Mouse (Mus musculus) liver, embryonic 11.5 days (tissue): ENCODE data around the gene Slc38a2. TPM values are rescaled to one million over a fixed set of nuclear protein-coding genes. Genes with fewer than 3 reads are reported as not detected.

Source experiments
- ATAC-seq: fragments of 200-750 bp; cut with Nextera tagmentation; replicated peaks from 2 replicates; pipeline ENCODE4 v1.8.0; 2017; ENCODE audit warnings: moderate number of reproducible peaks, mild to moderate bottlenecking, moderate TSS enrichment, moderate library complexity; ENCODE audit not compliant: low FRiP score
- DNase-seq: peaks from one replicate; pipeline ENCODE4 v3.0.0-alpha.2; 2017; ENCODE audit warnings: low spot score
- H3K27ac ChIP-seq: fragments of 300-500 bp; sonication (generic); 2 replicates; pipeline ENCODE4 v1.5.1; 2014; ENCODE audit warnings: mild to moderate bottlenecking, low read depth, low read length, control low read depth
- H3K27me3 ChIP-seq: fragments of 300-500 bp; sonication (generic); replicated peaks from 2 replicates; pipeline ENCODE4 v1.6.1; 2014; ENCODE audit warnings: low read length, mixed read lengths; ENCODE audit not compliant: control insufficient read depth, insufficient read depth
- H3K36me3 ChIP-seq: fragments of 300-500 bp; sonication (generic); 2 replicates; pipeline ENCODE4 v1.6.1; 2014; ENCODE audit warnings: mild to moderate bottlenecking, low read length, moderate library complexity, mixed read lengths; ENCODE audit not compliant: control insufficient read depth, insufficient read depth
- H3K4me1 ChIP-seq: fragments of 300-500 bp; sonication (generic); replicated peaks from 2 replicates; pipeline ENCODE4 v1.6.1; 2014; ENCODE audit warnings: low read length, mixed read lengths; ENCODE audit not compliant: control insufficient read depth, insufficient read depth
- H3K4me2 ChIP-seq: fragments of 300-500 bp; sonication (generic); 2 replicates; pipeline ENCODE4 v1.6.1; 2014; ENCODE audit warnings: mild to moderate bottlenecking, control low read depth, moderate library complexity
- H3K4me3 ChIP-seq: fragments of 300-500 bp; sonication (generic); 2 replicates; pipeline ENCODE4 v1.5.1; 2014; ENCODE audit warnings: low read depth, low read length, control low read depth
- H3K9ac ChIP-seq: fragments of 300-500 bp; sonication (generic); 2 replicates; pipeline ENCODE4 v1.6.1; 2014; ENCODE audit warnings: low read depth, low read length, control low read depth
- H3K9me3 ChIP-seq: fragments of 300-500 bp; sonication (generic); 2 replicates; pipeline ENCODE4 v1.6.1; 2016; ENCODE audit warnings: low read length, inconsistent platforms, mixed read lengths; ENCODE audit not compliant: control insufficient read depth
- WGBS: fragments of 180-500 bp; shearing (Covaris S2); extraction: QIAGEN DNeasy Blood & Tissue Kit; methylation state at CpG from one replicate; pipeline ENCODE4 v1.1.7; 2014; 5-methylcytosine and 5-hydroxymethylcytosine counted together
- polyA plus RNA-seq: library from polyadenylated mRNA; unstranded; fragments of >200 nt; fragmentation: Nextera tagmentation; extraction: Ambion mirVana; gene quantifications from 2 replicates; pipeline ENCODE4 v1.2.1, GENCODE M21; 2014

Gene Slc38a2
- polyA plus RNA-seq, 1 experiment from 2014 or later = 111 TPM

- Histone ChIP-seq H3K27ac (no peak overlapping the region; the same call in 1 of the 2 replicates), H3K27me3 (no peaks in the 10 kb centered on the region), H3K36me3 (no peaks in the 10 kb centered on the region), H3K9me3 (no peaks in the 10 kb centered on the region), H3K4me3 (no peak overlapping the region), H3K4me1 (peaks cover 7% of the 10 kb centered on the region; the same call in 1 of the 2 replicates), H3K4me2 (peak overlapping the region; percentile 34), H3K9ac (peak overlapping the region; percentile 30; the same call in 1 of the 2 replicates)
- DNase-seq (no peak), ATAC-seq (peak; percentile 85)
- 33% methylated on average over 8 of the region's 8 CpGs for WGBS
Observed at GRCm38 (mm10) chr15:96654714-96655113, 44.8 kb downstream of the Slc38a2 start.

- no peak for ATAC-seq
- Histone ChIP-seq H3K4me2 (no peak overlapping the region), H3K9me3 (no peaks in the 10 kb centered on the region), H3K4me3 (no peak overlapping the region), H3K9ac (no peak overlapping the region), H3K27me3 (no peaks in the 10 kb centered on the region), H3K4me1 (peaks cover 7% of the 10 kb centered on the region; the same call in 1 of the 2 replicates), H3K36me3 (no peaks in the 10 kb centered on the region), H3K27ac (no peak overlapping the region)
- WGBS = 93% methylated on average over 16 of the region's 16 CpGs
- no peak for DNase-seq
Observed at GRCm38 (mm10) chr15:96653011-96653410, 46.5 kb downstream of the Slc38a2 start.

- H3K4me1 ChIP-seq = peaks cover 7% of the 10 kb centered on the region; the same call in 1 of the 2 replicates
- H3K4me3 ChIP-seq = no peak overlapping the region
- DNase-seq (no peak), ATAC-seq (no peak)
- no peak overlapping the region for H3K4me2 ChIP-seq
- no peaks in the 10 kb centered on the region for H3K27me3 ChIP-seq
- no peak overlapping the region for H3K9ac ChIP-seq
- no peaks in the 10 kb centered on the region for H3K9me3 ChIP-seq
- 89% methylated on average over 10 of the region's 10 CpGs for WGBS
- no peak overlapping the region for H3K27ac ChIP-seq
- H3K36me3 ChIP-seq = no peaks in the 10 kb centered on the region
Observed at GRCm38 (mm10) chr15:96652531-96652930, 47.0 kb downstream of the Slc38a2 start.

- 22% methylated on average over 15 of the region's 15 CpGs for WGBS
- peak overlapping the region; percentile 43 for H3K4me2 ChIP-seq
- H3K36me3 ChIP-seq = no peaks in the 10 kb centered on the region
- no peak overlapping the region for H3K27ac ChIP-seq
- H3K9me3 ChIP-seq = no peaks in the 10 kb centered on the region
- DNase-seq = no peak
- no peak overlapping the region for H3K9ac ChIP-seq
- no peak overlapping the region for H3K4me3 ChIP-seq
- no peaks in the 10 kb centered on the region for H3K27me3 ChIP-seq
- no peaks in the 10 kb centered on the region for H3K4me1 ChIP-seq
- no peak for ATAC-seq
Observed at GRCm38 (mm10) chr15:96647376-96647775, 52.2 kb downstream of the Slc38a2 start.

GRCm38 (mm10) chr15:96642436-96643405 is 56.8 kb downstream of the Slc38a2 start, which contains the start of gene Slc38a1:
TSS of gene Slc38a1 (minus strand) at chr15:96642913.
- ATAC-seq (peak; percentile 83), DNase-seq (peak; percentile 85)
- Histone ChIP-seq H3K4me1 (peaks cover 16% of the 10 kb centered on the region), H3K36me3 (0 out of 2 replicates have a peak, but pooled peaks cover 2% of the 10 kb centered on the region), H3K27me3 (no peaks in the 10 kb centered on the region), H3K9ac (peak within 1 kb of the TSS; percentile 94), H3K27ac (peak within 1 kb of the TSS; percentile 96), H3K4me3 (peak within 1 kb of the TSS; percentile 86), H3K4me2 (peak within 1 kb of the TSS; percentile 89), H3K9me3 (no peaks in the 10 kb centered on the region)
- WGBS = 1% methylated on average over 68 of the region's 70 CpGs

GRCm38 (mm10) chr15:96641821-96642435 is 57.6 kb downstream of the Slc38a2 start:
- H3K36me3 ChIP-seq = 0 out of 2 replicates have a peak, but pooled peaks cover 2% of the 10 kb centered on the region
- H3K4me1 ChIP-seq = peaks cover 16% of the 10 kb centered on the region
- ATAC-seq (peak; percentile 16), DNase-seq (peak; percentile 73)
- H3K9ac ChIP-seq = peak overlapping the region; percentile 94
- H3K4me2 ChIP-seq = peak overlapping the region; percentile 89
- no peaks in the 10 kb centered on the region for H3K9me3 ChIP-seq
- no peaks in the 10 kb centered on the region for H3K27me3 ChIP-seq
- H3K27ac ChIP-seq = peak overlapping the region; percentile 96
- under 1% methylated on average over 31 of the region's 31 CpGs for WGBS
- H3K4me3 ChIP-seq = peak overlapping the region; percentile 86

GRCm38 (mm10) chr15:96641111-96641820 is 58.3 kb downstream of the Slc38a2 start:
- peak overlapping the region; percentile 96 for H3K27ac ChIP-seq
- H3K9me3 ChIP-seq = no peaks in the 10 kb centered on the region
- no peaks in the 10 kb centered on the region for H3K27me3 ChIP-seq
- under 1% methylated on average over 63 of the region's 63 CpGs for WGBS
- peak overlapping the region; percentile 86 for H3K4me3 ChIP-seq
- peak overlapping the region; percentile 94 for H3K9ac ChIP-seq
- peak overlapping the region; percentile 89 for H3K4me2 ChIP-seq
- ATAC-seq = peak; percentile 50
- DNase-seq = peak; percentile 84
- peaks cover 3% of the 10 kb centered on the region; the same call in 1 of the 2 replicates for H3K36me3 ChIP-seq
- H3K4me1 ChIP-seq = peaks cover 16% of the 10 kb centered on the region
